Mouse (Mus musculus): ENCODE data around the gene Nsmce3. TPM values are rescaled to one million over a fixed set of nuclear protein-coding genes. Genes with fewer than 3 reads are reported as not detected.

The Nsmce3 gene
- polyA plus RNA-seq, 1 experiment from 2014 or later: 11.7 TPM

DNA sequence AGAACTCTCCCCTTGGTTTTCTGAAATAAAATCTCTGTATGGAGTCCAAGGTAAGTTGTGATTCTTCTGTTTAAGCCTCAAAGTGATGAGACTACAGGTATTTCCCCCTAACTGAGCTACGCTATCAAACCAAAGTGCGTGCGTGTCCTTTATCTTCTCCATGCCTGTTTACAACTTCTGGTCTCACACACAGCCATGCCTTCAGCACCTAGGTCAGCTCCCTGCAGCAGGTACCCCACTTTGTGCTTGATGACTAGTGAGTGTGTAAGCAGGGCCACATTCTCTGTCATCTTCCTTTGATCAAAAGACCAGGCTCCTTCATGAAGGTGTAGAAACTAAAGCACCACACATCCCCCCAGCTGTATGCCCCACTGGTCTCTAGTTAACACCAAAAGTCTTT lies 22.0 kb downstream of the Nsmce3 start:
- Histone ChIP-seq H3K4me2 (replicated peaks) (no peak overlapping the region), H3K27ac (no peak overlapping the region), H3K4me1 (replicated peaks; ENCODE audit: control insufficient read depth, insufficient read depth, low read length) (0 out of 2 replicates have a peak, but pooled peaks cover under 1% of the 10 kb centered on the region), H3K36me3 (replicated peaks; ENCODE audit: control insufficient read depth, insufficient read depth) (no peaks in the 10 kb centered on the region), H3K9ac (no peak overlapping the region), H3K27me3 (ENCODE audit: control insufficient read depth, insufficient read depth, low read length) (no peaks in the 10 kb centered on the region), H3K4me3 (replicated peaks; ENCODE audit: low read length) (no peak overlapping the region), H3K9me3 (ENCODE audit: control insufficient read depth, low read length) (no peaks in the 10 kb centered on the region)
- no peak for ATAC-seq (ENCODE audit: low FRiP score)
- WGBS: 66% methylated on average over 3 of the region's 3 CpGs
- no peak for DNase-seq (ENCODE audit: low spot score)

DNA sequence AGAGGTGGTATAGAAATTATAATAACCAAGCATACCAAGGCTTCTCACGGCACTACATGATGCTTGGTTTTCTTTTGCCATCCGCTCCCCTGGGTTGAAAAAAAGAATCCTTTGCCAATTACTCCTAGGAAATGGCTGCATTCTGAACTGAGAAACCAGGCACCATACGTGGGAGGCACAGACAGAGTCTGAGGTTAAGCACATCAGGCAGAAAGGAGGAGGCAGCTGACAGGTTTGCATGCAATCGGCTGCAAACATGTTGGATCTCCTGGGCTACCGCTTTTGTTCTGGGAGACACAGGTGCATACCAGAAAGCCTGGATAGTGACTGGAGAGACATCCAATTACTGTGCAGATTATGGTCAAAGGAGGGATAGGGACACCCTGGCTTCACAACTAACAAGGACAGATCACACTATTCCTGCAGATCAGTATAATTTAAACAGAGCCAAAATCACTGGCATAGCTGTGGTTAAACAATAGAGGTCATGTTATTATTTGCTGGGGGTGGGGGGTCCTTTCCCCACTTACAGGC lies 25.4 kb downstream of the Nsmce3 start:
- Histone ChIP-seq H3K4me2 (replicated peaks) (no peak overlapping the region), H3K36me3 (replicated peaks; ENCODE audit: control insufficient read depth, insufficient read depth) (no peaks in the 10 kb centered on the region), H3K27me3 (ENCODE audit: control insufficient read depth, insufficient read depth, low read length) (no peaks in the 10 kb centered on the region), H3K9me3 (ENCODE audit: control insufficient read depth, low read length) (0 out of 2 replicates have a peak, but pooled peaks cover 4% of the 10 kb centered on the region), H3K4me3 (replicated peaks; ENCODE audit: low read length) (no peak overlapping the region), H3K4me1 (replicated peaks; ENCODE audit: control insufficient read depth, insufficient read depth, low read length) (no peaks in the 10 kb centered on the region), H3K27ac (no peak overlapping the region), H3K9ac (no peak overlapping the region)
- ATAC-seq (ENCODE audit: low FRiP score) (no peak), DNase-seq (ENCODE audit: low spot score) (no peak)
- WGBS: 78% methylated on average over 5 of the region's 5 CpGs

DNA sequence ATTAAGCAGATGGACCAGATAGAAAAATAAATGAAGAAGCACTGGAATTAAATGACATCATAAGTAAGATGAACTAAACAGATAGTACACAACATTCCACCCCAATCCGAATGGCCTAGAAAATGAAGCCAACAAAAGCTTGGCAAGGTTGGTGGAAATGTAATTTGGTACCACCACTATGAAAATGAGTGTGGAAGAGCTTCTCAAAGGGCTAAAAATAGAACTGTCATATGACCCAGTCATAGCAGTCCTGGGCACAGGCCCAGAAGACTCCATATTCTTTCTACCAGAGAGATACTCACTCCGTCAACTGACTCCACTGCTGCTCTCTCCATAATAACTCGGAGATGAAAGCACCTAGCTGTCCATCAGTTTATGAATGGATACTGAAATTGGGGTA lies 26.7 kb downstream of the Nsmce3 start:
- DNase-seq (ENCODE audit: low spot score) (no peak), ATAC-seq (ENCODE audit: low FRiP score) (no peak)
- Histone ChIP-seq H3K27ac (no peak overlapping the region), H3K9me3 (ENCODE audit: control insufficient read depth, low read length) (0 out of 2 replicates have a peak, but pooled peaks cover 4% of the 10 kb centered on the region), H3K9ac (no peak overlapping the region), H3K4me2 (replicated peaks) (no peak overlapping the region), H3K36me3 (replicated peaks; ENCODE audit: control insufficient read depth, insufficient read depth) (no peaks in the 10 kb centered on the region), H3K4me3 (replicated peaks; ENCODE audit: low read length) (no peak overlapping the region), H3K4me1 (replicated peaks; ENCODE audit: control insufficient read depth, insufficient read depth, low read length) (peaks cover 7% of the 10 kb centered on the region; the same call in 1 of the 2 replicates), H3K27me3 (ENCODE audit: control insufficient read depth, insufficient read depth, low read length) (no peaks in the 10 kb centered on the region)
- 84% methylated on average over 3 of the region's 3 CpGs for WGBS

DNA sequence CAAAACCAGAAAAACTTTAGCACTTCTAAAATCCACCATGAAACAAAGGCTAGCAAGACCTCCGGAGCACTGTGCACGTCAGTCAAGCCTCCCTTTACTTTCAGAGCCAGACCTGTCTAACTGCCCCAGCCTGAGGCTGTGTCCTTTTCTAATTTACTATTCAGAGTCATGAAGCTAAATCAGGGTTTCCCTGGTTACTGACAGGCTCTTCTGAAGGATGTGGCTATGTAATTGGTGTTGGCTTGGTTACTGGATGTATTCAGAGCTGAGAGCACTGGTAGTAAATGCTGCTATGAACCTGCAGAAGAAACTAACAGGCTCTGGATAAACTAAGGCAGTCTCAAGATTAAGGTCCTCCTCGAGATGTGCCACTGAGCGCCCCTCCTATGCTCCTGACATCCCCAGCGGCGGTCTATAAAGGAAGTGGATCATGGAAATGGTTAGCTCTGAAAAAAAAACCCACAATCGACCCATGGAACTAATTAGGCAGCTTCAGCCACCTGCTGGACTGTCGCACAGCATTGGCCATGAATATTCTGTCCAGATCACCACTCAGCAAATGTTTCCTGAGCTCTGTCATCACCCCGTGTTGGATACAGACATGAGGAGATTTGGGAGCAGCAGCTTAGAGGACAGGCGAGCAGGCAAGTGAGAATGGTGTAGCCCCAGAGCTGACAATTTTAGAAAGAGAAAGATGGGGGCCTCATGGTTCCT lies 31.7 kb downstream of the Nsmce3 start:
- peak; percentile 84 for ATAC-seq (ENCODE audit: low FRiP score)

DNA sequence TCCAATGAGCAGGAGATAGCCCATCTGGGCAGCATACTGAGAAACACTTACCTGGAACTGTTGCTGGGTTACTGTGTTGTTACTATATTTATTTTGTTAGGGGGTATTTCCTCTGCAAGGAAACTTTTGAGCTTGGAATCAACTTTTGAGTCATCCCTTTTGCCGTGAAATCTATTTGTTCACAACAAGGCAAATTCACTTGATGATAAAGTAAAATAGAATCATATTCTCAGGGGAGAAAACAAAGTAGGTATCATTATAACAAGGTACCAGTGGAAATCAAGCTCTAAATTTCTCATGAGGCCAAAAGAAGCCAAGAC lies 32.3 kb downstream of the Nsmce3 start:
- Histone ChIP-seq H3K27me3 (ENCODE audit: control insufficient read depth, insufficient read depth, low read length) (no peaks in the 10 kb centered on the region), H3K27ac (peak overlapping the region; percentile 27; the same call in 1 of the 2 replicates)
- no peak for DNase-seq (ENCODE audit: low spot score)

More for the DNA sequence above, 31.7 kb downstream of the Nsmce3 start:
- H3K9ac ChIP-seq: no peak overlapping the region
- peaks cover 24% of the 10 kb centered on the region for H3K4me1 ChIP-seq (replicated peaks; ENCODE audit: control insufficient read depth, insufficient read depth, low read length)
- H3K36me3 ChIP-seq (replicated peaks; ENCODE audit: control insufficient read depth, insufficient read depth): no peaks in the 10 kb centered on the region
- 21% methylated on average over 10 of the region's 10 CpGs for WGBS
- no peak overlapping the region for H3K4me3 ChIP-seq (replicated peaks; ENCODE audit: low read length)
- no peaks in the 10 kb centered on the region for H3K27me3 ChIP-seq (ENCODE audit: control insufficient read depth, insufficient read depth, low read length)
- peak overlapping the region; percentile 24 for H3K4me2 ChIP-seq (replicated peaks)
- 0 out of 2 replicates have a peak, but pooled peaks cover 4% of the 10 kb centered on the region for H3K9me3 ChIP-seq (ENCODE audit: control insufficient read depth, low read length)
- DNase-seq (ENCODE audit: low spot score): peak; percentile 70
- H3K27ac ChIP-seq: peak overlapping the region; percentile 27

DNA sequence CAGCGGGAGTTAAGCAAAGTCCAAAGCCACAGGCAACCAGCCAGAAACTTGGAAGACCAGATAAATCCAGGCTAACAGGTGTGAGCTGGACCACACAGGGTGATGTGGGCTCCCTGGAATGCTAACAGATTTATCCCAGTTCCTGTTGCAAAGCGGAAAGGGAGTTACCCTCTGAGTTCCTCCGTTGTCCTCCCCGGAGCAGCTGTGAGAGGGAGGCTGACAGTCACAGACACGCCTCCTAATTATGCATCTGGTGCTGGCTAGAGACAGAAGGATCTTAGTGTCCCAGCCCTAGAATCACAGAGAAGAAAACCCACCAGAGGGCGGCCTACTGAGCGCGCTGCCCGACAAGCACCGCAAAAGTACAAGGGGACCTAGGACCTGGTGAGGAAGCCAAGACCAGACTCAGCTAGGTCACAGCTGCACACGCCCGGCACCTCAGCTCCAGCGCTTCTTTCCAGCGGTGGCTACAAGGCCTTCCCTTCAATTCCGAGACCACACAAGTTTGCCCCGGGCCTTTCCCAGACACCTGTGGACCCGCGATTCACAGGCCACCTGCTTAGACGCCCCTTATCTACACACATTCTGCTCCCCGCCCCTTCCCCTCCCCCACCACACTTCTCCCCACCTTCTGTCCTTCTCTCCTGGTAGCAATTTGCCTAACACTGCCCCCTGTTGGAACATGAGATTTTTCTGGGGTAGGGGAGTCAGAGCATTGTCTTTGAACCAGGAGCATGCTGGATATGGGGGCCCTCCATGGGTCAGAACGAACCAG lies 32.8 kb downstream of the Nsmce3 start:
- H3K36me3 ChIP-seq (replicated peaks; ENCODE audit: control insufficient read depth, insufficient read depth): no peaks in the 10 kb centered on the region
- ATAC-seq (ENCODE audit: low FRiP score): peak; percentile 68
- H3K9me3 ChIP-seq (ENCODE audit: control insufficient read depth, low read length): 0 out of 2 replicates have a peak, but pooled peaks cover 4% of the 10 kb centered on the region
- H3K4me1 ChIP-seq (replicated peaks; ENCODE audit: control insufficient read depth, insufficient read depth, low read length): peaks cover 24% of the 10 kb centered on the region
- peak overlapping the region; percentile 50 for H3K4me2 ChIP-seq (replicated peaks)
- 1% methylated on average over 21 of the region's 21 CpGs for WGBS
- H3K27ac ChIP-seq: 0 out of 2 replicates have a peak overlapping the region, but pooled peaks have one; percentile 38
- peak; percentile 60 for DNase-seq (ENCODE audit: low spot score)
- no peaks in the 10 kb centered on the region for H3K27me3 ChIP-seq (ENCODE audit: control insufficient read depth, insufficient read depth, low read length)
- peak overlapping the region; percentile 19; the same call in 1 of the 2 replicates for H3K4me3 ChIP-seq (replicated peaks; ENCODE audit: low read length)
- peak overlapping the region; percentile 28 for H3K9ac ChIP-seq

More for the DNA sequence above, 32.3 kb downstream of the Nsmce3 start:
- Histone ChIP-seq H3K4me2 (replicated peaks) (peak overlapping the region; percentile 50; the same call in 1 of the 2 replicates), H3K4me3 (replicated peaks; ENCODE audit: low read length) (no peak overlapping the region), H3K9ac (no peak overlapping the region), H3K4me1 (replicated peaks; ENCODE audit: control insufficient read depth, insufficient read depth, low read length) (peaks cover 24% of the 10 kb centered on the region), H3K36me3 (replicated peaks; ENCODE audit: control insufficient read depth, insufficient read depth) (no peaks in the 10 kb centered on the region), H3K9me3 (ENCODE audit: control insufficient read depth, low read length) (0 out of 2 replicates have a peak, but pooled peaks cover 4% of the 10 kb centered on the region)
- 60% methylated on average over 1 of the region's 1 CpGs for WGBS
- ATAC-seq (ENCODE audit: low FRiP score): no peak

DNA sequence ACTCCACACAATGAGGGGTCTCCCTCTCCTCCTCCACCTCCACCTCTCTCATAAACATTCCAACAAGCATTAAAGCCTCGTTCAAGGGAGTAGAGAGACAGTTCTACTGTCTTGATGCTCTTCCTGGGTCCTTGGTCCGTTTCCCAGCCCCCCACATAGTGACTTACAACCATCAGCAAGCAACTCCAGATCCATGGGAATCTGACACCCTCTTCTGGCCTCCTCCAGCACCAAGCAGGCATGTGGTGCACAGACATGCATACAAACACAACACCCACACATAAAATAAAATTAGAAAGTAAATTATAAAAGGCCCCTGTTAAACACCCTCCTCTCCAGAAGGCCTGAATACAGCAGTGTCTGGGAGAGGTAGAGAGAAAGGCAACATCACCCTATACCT lies 33.5 kb downstream of the Nsmce3 start:
- 60% methylated on average over 2 of the region's 2 CpGs for WGBS
- no peak overlapping the region for H3K27ac ChIP-seq
- no peak overlapping the region for H3K9ac ChIP-seq
- no peaks in the 10 kb centered on the region for H3K27me3 ChIP-seq (ENCODE audit: control insufficient read depth, insufficient read depth, low read length)
- no peaks in the 10 kb centered on the region for H3K36me3 ChIP-seq (replicated peaks; ENCODE audit: control insufficient read depth, insufficient read depth)
- H3K4me3 ChIP-seq (replicated peaks; ENCODE audit: low read length): no peak overlapping the region
- H3K9me3 ChIP-seq (ENCODE audit: control insufficient read depth, low read length): no peaks in the 10 kb centered on the region
- peaks cover 24% of the 10 kb centered on the region for H3K4me1 ChIP-seq (replicated peaks; ENCODE audit: control insufficient read depth, insufficient read depth, low read length)
- peak overlapping the region; percentile 50 for H3K4me2 ChIP-seq (replicated peaks)
- ATAC-seq (ENCODE audit: low FRiP score): no peak
- no peak for DNase-seq (ENCODE audit: low spot score)

DNA sequence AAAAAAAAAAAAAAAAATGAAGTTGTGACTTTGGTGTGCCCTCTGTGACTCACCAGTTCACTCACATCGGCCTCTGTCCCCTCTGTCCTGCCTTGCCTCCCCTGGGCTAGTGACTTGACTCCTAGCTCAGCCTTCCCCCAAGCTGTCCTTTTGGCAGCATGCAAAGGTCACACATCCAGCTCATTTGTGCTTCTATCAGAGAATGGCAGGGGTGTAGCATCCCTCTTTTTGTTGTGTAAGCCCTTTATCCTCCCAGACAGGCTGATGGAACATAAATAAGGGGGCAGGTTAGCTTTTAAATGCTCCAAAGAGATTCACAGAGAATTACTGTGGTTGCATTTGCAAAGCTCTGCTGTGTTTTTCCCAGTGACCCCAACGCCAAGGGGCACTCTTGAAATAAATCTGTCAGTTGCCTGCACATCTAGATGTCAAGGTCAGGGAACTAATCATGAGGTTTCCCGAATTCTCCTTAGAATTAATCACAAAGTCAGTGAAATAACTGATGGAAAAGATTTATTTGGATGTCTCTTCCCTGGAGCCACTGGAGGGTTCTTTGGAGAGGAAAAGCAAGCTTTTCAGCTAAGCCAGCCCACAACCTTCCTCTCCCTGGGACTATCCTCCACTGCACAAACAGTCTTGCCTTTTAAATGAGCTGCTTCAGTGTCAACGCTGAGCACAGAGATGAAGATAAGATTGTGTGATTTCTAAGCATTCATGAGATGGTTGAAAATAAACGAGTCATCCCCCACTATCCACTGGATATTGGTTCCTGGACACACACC lies 42.4 kb downstream of the Nsmce3 start:
- Histone ChIP-seq H3K9me3 (ENCODE audit: control insufficient read depth, low read length) (no peaks in the 10 kb centered on the region), H3K27me3 (ENCODE audit: control insufficient read depth, insufficient read depth, low read length) (no peaks in the 10 kb centered on the region), H3K4me3 (replicated peaks; ENCODE audit: low read length) (no peak overlapping the region), H3K9ac (no peak overlapping the region), H3K4me1 (replicated peaks; ENCODE audit: control insufficient read depth, insufficient read depth, low read length) (0 out of 2 replicates have a peak, but pooled peaks cover 4% of the 10 kb centered on the region), H3K36me3 (replicated peaks; ENCODE audit: control insufficient read depth, insufficient read depth) (no peaks in the 10 kb centered on the region), H3K4me2 (replicated peaks) (no peak overlapping the region), H3K27ac (no peak overlapping the region)
- WGBS: 29% methylated on average over 5 of the region's 5 CpGs
- no peak for DNase-seq (ENCODE audit: low spot score)
- no peak for ATAC-seq (ENCODE audit: low FRiP score)

All from hindbrain, embryonic 14.5 days (tissue).